Mouse (Mus musculus) WW6 (cell line): Measurements from ENCODE around the gene Klf12.
"Not testable (repeated sequence)": the region's sequence is repeated elsewhere in the genome, so short reads cannot be mapped to it uniquely, and the experiment has no call there.

ENCODE experiments used
- DNase-seq: peaks from one replicate; pipeline ENCODE4 v3.0.0-alpha.2; 2013; ENCODE audit warnings: low read depth, low spot score

Gene Klf12

GRCm38 (mm10) chr14:99886503-99886902 lies 398.0 kb downstream of the Klf12 start:
- DNase-seq: no peak

GRCm38 (mm10) chr14:99885562-99885961 lies 398.9 kb downstream of the Klf12 start:
- DNase-seq: no peak

GRCm38 (mm10) chr14:99885128-99885527 lies 399.4 kb downstream of the Klf12 start:
- no peak for DNase-seq

- DNase-seq: no peak
Observed at GRCm38 (mm10) chr14:99876791-99877578, 407.5 kb downstream of the Klf12 start.

- no peak for DNase-seq
Observed at GRCm38 (mm10) chr14:99873725-99874124, 410.8 kb downstream of the Klf12 start.

- DNase-seq: no peak
Observed at GRCm38 (mm10) chr14:99856158-99857011, 428.1 kb downstream of the Klf12 start.

- not testable (repeated sequence) for DNase-seq
Observed at GRCm38 (mm10) chr14:99854467-99854807, 430.0 kb downstream of the Klf12 start.

- not testable (repeated sequence) for DNase-seq
Observed at GRCm38 (mm10) chr14:99853769-99854466, 430.6 kb downstream of the Klf12 start.

GRCm38 (mm10) chr14:99850350-99850749 lies 434.1 kb downstream of the Klf12 start:
- no peak for DNase-seq

GRCm38 (mm10) chr14:99847502-99847901 lies 437.0 kb downstream of the Klf12 start:
- no peak for DNase-seq

- no peak for DNase-seq
Observed at GRCm38 (mm10) chr14:99826713-99827112, 457.8 kb downstream of the Klf12 start.
